Mouse (Mus musculus): ENCODE measurements around the gene Olfr1424.

DNA sequence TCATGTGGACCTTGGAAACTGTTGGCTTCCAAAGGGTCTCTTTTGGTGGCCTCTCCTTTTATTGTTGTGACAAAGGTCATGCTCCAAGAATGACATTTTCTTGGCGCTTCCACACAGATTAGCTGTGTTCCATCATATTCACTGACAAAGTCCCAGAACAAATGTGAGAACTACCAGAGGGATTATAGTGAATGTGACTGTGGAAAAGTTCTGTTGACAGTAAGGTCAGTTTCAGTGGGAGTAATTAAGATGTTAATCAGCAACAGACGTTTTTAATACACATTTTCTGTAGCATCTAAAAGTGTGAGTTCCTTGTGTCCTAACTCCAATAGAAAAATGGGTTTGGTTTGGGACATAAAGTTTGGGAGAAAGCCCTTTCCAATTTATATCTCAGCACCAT lies 21.3 kb downstream of the Olfr1424 start, which contains the start of gene Olfr1423:
- no peak for TF ChIP-seq EP300 (IDR thresholded peaks at IDR 0.05)
- no peak for TF ChIP-seq CTCF (IDR thresholded peaks at IDR 0.05)
